Mouse (Mus musculus) midbrain, embryonic 13.5 days (tissue): ENCODE measurements at regions not wholly inside any gene's neighbourhood (a gene's known extent, or its start where the extent isn't known, plus 50 kb on each side); places are given as distances from the start of the nearest gene placed in this dataset.

Source experiments
- ATAC-seq: fragments of 200-750 bp; cut with Nextera tagmentation; 2 replicates; pipeline ENCODE4 v1.8.0; 2017; ENCODE audit warnings: mild to moderate bottlenecking, moderate TSS enrichment, moderate library complexity
- H3K27ac ChIP-seq: fragments of 300-500 bp; sonication (generic); 2 replicates; pipeline ENCODE4 v1.5.1; 2015; ENCODE audit warnings: inconsistent platforms, mild to moderate bottlenecking, moderate library complexity
- H3K27me3 ChIP-seq: fragments of 300-500 bp; sonication (generic); 2 replicates; pipeline ENCODE4 v1.6.1; 2015; ENCODE audit warnings: mild to moderate bottlenecking, inconsistent platforms
- H3K36me3 ChIP-seq: fragments of 300-500 bp; sonication (generic); 2 replicates; pipeline ENCODE4 v1.6.1; 2015; ENCODE audit warnings: mild to moderate bottlenecking, inconsistent platforms
- H3K4me1 ChIP-seq: fragments of 300-500 bp; sonication (generic); replicated peaks from 2 replicates; pipeline ENCODE4 v1.6.1; 2015; ENCODE audit warnings: inconsistent platforms
- H3K4me2 ChIP-seq: fragments of 300-500 bp; sonication (generic); replicated peaks from 2 replicates; pipeline ENCODE4 v1.6.1; 2015; ENCODE audit warnings: moderate library complexity, mild to moderate bottlenecking, inconsistent platforms
- H3K4me3 ChIP-seq: fragments of 300-500 bp; sonication (generic); replicated peaks from 2 replicates; pipeline ENCODE4 v1.5.1; 2015; ENCODE audit warnings: mild to moderate bottlenecking, inconsistent platforms
- H3K9ac ChIP-seq: fragments of 300-500 bp; sonication (generic); replicated peaks from 2 replicates; pipeline ENCODE4 v1.6.1; 2015; ENCODE audit warnings: mild to moderate bottlenecking, inconsistent platforms
- H3K9me3 ChIP-seq: fragments of 300-500 bp; sonication (generic); 2 replicates; pipeline ENCODE4 v1.6.1; 2016; ENCODE audit warnings: mild to moderate bottlenecking, inconsistent platforms
- WGBS: fragments of 180-500 bp; shearing (Covaris S2); methylation state at CpG from one replicate; pipeline ENCODE4 v1.1.7; 2015; 5-methylcytosine and 5-hydroxymethylcytosine counted together

GRCm38 (mm10) chr11:22698057-22698941 lies 162.5 kb downstream of the B3gnt2 start:
- H3K9ac ChIP-seq: peak overlapping the region; percentile 28; the same call in 1 of the 2 replicates
- H3K36me3 ChIP-seq: no peaks in the 10 kb centered on the region
- WGBS: 46% methylated on average over 5 of the region's 5 CpGs
- ATAC-seq: peak; percentile 96
- peaks cover 12% of the 10 kb centered on the region for H3K4me1 ChIP-seq
- no peak overlapping the region for H3K4me3 ChIP-seq
- H3K27me3 ChIP-seq: peaks cover 5% of the 10 kb centered on the region; the same call in 1 of the 2 replicates
- peak overlapping the region; percentile 41 for H3K27ac ChIP-seq
- H3K4me2 ChIP-seq: no peak overlapping the region
- no peaks in the 10 kb centered on the region for H3K9me3 ChIP-seq

- H3K4me1 ChIP-seq: no peaks in the 10 kb centered on the region
- no peak overlapping the region for H3K4me2 ChIP-seq
These were observed 154.7 kb downstream of the B3gnt2 start for GRCm38 (mm10) chr11:22706082-22706481.

More at GRCm38 (mm10) chr11:22706082-22706481, 154.7 kb downstream of the B3gnt2 start:
- H3K9ac ChIP-seq: no peak overlapping the region
- no peaks in the 10 kb centered on the region for H3K27me3 ChIP-seq
- 81% methylated on average over 3 of the region's 3 CpGs for WGBS
- ATAC-seq: no peak
- no peaks in the 10 kb centered on the region for H3K9me3 ChIP-seq
- H3K4me3 ChIP-seq: no peak overlapping the region
- H3K27ac ChIP-seq: no peak overlapping the region
- no peaks in the 10 kb centered on the region for H3K36me3 ChIP-seq
